Mouse (Mus musculus): ENCODE results near the gene Ctcf.
"Not testable (repeated sequence)": the region's sequence is repeated elsewhere in the genome, so short reads cannot be mapped to it uniquely, and the experiment has no call there.

Ctcf gene

GRCm38 (mm10) chr8:105636018-105636962, at the start of gene Ctcf:
TSS of gene Ctcf (plus strand) at chr8:105636568.
- DNase-seq (ENCODE audit: extremely low spot score): peak; percentile 96

DNA sequence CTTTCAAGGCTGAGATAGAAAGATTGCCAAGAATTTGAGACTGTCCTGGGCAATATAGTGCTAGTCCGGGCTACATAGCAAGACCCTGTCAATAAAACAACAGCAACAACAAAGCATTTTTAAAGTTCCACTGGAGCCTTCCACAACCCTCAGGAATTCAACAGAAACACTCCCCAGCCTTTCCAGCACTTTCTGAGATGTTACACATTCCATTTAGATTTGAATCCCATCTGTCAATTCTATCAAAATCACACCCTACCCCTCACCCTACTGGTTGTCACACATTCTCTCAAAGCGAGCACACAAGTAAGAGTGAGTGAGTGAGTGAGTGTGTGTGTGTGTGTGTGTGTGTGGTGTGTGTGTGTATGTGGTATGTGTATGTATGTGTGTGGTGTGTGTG, 43.9 kb upstream of the Ctcf start:
- DNase-seq (ENCODE audit: extremely low spot score): no peak

DNA sequence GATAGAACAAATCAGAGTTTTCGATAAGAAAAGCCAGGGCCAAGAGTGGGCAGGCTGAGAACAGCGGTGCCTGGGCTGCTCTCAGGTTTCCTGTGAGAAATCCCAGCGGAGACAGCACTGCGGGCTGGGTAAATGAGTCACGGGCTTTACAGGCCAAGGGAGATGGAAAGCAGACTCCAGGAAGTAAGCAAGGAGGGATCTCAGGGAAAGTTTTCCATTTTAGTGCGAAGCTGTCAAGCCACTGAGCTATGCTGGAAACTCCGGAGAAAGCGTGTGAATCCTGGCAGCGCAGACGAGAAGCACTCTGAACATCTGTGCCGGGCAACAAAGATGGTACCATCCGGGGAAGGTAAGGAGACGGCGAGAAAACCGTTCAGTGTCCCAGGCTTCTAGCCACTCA, 42.5 kb upstream of the Ctcf start:
- DNase-seq (ENCODE audit: extremely low spot score): peak; percentile 48

- DNase-seq (ENCODE audit: extremely low spot score): no peak
Observed at GRCm38 (mm10) chr8:105594451-105595242, 41.7 kb upstream of the Ctcf start.

GRCm38 (mm10) chr8:105596362-105597034, 39.9 kb upstream of the Ctcf start:
- DNase-seq (ENCODE audit: extremely low spot score): peak; percentile 72

GRCm38 (mm10) chr8:105598777-105599176, 37.6 kb upstream of the Ctcf start:
- no peak for DNase-seq (ENCODE audit: extremely low spot score)

GRCm38 (mm10) chr8:105601301-105601700, 35.1 kb upstream of the Ctcf start:
- no peak for DNase-seq (ENCODE audit: extremely low spot score)

- DNase-seq (ENCODE audit: extremely low spot score): not testable (repeated sequence)
Observed at GRCm38 (mm10) chr8:105602540-105602939, 33.8 kb upstream of the Ctcf start.

- DNase-seq (ENCODE audit: extremely low spot score): peak; percentile 88
Observed at GRCm38 (mm10) chr8:105604804-105605381, 31.5 kb upstream of the Ctcf start, which contains the start of gene Ripor1. TSS of gene Ripor1 (plus strand) at chr8:105605255.

DNA sequence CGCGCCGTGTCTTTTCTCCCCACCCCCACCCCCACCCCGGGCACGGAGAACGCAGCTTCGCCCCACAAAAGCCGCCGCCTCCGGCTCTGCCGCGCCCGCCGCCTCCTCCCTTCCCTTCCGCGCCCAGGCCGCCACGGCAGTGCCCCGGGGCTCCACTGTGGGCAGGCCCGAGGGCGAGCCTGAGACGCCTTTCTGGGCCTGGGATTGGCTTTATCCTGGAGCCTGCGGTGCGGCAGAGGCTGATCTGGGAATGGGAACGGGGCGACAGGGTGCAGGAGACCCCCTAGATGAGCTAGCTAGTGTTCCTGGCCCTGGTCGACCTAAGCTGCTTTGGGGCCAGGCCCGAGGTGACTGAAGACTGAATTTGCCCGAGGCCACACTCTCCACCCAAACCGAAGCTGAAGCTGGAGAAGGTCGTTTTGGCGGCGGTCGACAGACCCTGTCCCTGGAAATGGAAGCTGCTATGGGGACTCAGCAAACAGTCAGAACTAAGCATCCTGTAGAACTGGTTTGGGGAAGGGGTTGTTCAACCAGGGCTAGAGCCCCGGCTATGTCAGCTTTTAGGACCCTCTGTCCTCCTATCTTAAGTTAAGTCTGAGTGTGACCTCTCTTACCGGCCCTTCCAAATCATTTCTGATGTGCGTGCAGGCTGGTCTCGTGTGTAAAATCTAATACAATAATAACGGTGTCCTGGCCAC, 30.7 kb upstream of the Ctcf start:
- peak; percentile 48 for DNase-seq (ENCODE audit: extremely low spot score)

GRCm38 (mm10) chr8:105606189-105607023, 30.0 kb upstream of the Ctcf start:
- DNase-seq (ENCODE audit: extremely low spot score): peak; percentile 91

DNA sequence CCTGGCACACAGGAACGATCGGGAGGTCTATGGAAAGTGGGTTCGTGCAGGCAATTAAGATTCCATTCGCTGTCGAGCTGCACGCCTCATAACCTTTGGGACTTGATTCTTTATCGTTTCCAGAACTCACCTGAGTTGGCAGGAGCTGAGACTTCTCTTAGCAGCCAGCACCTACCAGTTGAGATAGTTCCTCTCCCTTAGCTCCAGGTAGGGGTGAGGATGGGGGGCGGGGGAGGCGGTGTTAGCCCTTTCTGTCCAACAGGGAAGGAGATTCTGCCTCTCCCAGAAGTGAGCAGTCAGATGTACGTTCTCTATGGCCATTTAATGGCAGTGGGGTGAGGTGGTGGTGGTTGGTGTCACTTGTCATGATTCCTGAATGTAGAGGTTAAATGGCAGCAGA, 29.3 kb upstream of the Ctcf start:
- DNase-seq (ENCODE audit: extremely low spot score): no peak

GRCm38 (mm10) chr8:105607684-105608083, 28.7 kb upstream of the Ctcf start:
- peak; percentile 57 for DNase-seq (ENCODE audit: extremely low spot score)

DNA sequence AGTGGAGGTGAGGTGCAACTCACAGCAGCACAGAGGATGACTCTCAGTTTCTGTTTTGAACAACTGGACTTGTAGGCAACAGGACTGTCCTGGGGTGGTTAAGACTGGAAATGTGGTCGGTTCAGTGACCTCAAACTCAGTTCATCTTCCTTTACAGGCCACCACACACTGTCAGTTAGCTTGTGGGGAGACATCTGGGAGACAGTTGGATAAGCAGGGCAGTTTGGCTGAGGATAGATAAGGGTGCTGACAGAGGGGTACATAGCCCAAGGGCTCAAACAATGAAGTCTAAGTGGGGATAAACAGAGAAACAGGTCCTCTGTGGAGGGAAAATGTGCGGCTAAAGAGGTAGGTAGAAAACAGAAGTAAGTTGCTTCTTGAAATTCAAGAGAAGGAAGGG, 27.0 kb upstream of the Ctcf start:
- DNase-seq (ENCODE audit: extremely low spot score): no peak

DNA sequence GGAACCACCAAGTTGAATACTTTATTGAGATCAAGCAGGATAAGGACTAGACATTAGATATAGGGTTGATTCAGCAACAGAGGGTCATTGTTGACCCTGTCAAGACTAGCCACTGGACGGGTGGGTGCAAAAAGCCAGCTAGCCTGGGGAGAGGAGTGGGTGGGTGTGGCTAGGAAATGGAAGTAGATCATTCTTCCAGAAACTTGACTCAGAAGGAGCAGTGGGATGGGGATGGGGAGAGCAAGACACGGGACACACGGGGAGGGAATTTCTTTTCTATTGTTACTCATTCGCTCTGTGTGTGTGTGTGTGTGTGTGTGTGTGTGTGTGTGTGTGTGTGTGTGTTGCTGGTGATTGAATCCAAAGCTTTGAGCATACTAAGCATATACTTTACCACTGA, 26.6 kb upstream of the Ctcf start:
- no peak for DNase-seq (ENCODE audit: extremely low spot score)

DNA sequence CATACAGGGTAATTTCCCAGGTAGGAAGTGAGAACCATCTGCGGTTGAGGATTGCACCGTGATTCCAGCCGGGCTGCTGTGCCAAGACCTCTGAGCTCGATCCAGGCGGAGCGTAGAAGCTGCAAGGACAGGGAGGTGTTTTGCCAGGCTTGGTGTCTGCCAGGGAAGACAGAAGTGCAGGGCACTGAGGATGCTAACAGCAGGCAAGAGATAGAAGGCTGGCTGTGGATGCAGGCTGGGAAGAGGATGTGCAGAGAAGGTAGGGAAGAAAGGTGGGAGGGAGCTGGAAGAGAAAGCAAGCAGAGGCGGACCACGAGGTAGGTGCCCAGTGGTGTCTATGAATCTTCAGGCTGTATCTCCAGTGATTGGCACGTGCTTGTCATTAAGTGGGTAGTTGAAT, 24.5 kb upstream of the Ctcf start:
- DNase-seq (ENCODE audit: extremely low spot score): no peak

DNA sequence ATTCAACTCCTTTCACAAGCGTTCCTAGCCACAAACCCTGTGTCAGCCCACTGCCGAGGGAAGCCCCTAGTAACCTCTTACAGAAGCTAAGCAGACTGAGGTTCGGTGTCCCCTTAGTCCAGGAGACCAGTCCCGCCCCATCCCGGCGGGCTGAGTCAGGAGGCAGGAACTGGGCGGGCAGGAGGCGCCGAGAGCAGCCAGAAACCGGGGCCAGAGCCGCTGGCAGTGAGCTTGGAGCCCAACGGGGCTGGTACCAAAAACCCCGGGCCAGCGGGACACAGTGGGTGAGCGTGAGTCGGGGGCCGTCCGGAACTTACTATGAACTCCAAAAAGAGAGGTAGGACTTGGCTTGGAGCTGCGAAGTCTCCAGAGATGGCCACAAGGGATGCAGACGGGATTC, 23.3 kb upstream of the Ctcf start:
- peak; percentile 28 for DNase-seq (ENCODE audit: extremely low spot score)

- DNase-seq (ENCODE audit: extremely low spot score): peak; percentile 67
Observed at GRCm38 (mm10) chr8:105613830-105614511, 22.4 kb upstream of the Ctcf start.

DNA sequence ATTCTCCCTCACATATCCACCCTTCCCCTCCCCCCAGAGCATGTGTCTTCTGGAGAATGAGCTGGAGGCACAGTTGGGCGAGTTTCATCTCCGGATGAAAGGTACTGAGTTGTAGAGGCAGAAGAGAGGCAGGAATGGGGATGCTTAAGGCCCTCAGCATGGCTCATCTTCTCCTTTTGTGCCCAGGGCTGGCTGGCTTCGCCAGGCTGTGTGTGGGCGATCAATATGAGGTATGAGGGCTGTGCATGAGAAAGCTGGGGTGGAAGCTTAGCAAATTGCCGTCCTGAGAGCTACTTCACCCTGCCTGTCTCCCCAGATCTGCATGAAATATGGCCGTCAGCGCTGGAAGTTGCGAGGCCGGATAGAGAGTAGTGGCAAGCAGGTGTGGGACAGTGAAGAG, 20.4 kb upstream of the Ctcf start:
- DNase-seq (ENCODE audit: extremely low spot score): no peak
